Mouse (Mus musculus) erythroblast, embryonic 14.5 days (primary cell): ENCODE data around the gene Fstl1. TPM values are rescaled to one million over a fixed set of nuclear protein-coding genes. Genes with fewer than 3 reads are reported as not detected.

ENCODE experiments used
- H3K27me3 ChIP-seq: 2 replicates; pipeline ENCODE4 v1.6.1; 2012; ENCODE audit warnings: inconsistent platforms; ENCODE audit not compliant: control insufficient read depth
- H3K36me3 ChIP-seq: 2 replicates; pipeline ENCODE4 v1.6.1; 2012; ENCODE audit warnings: mild to moderate bottlenecking, inconsistent platforms; ENCODE audit not compliant: control insufficient read depth
- H3K4me1 ChIP-seq: 2 replicates; pipeline ENCODE4 v1.6.1; 2012; ENCODE audit warnings: inconsistent platforms; ENCODE audit not compliant: control insufficient read depth
- H3K4me3 ChIP-seq: replicated peaks from 2 replicates; pipeline ENCODE3; 2012; ENCODE audit warnings: moderate library complexity, mild to moderate bottlenecking, inconsistent platforms
- H3K9me3 ChIP-seq: 2 replicates; pipeline ENCODE4 v1.6.1; 2012; ENCODE audit warnings: low read length, inconsistent platforms, mixed read lengths; ENCODE audit not compliant: control insufficient read depth
- GATA1 ChIP-seq: IDR thresholded peaks from 2 replicates; pipeline ENCODE4 v1.6.1; 2012; ENCODE audit warnings: low read length, inconsistent platforms, mixed read lengths
- TAL1 ChIP-seq: IDR thresholded peaks from 3 replicates; pipeline ENCODE4 v1.6.1; 2012; ENCODE audit warnings: low read length, inconsistent platforms, mixed read lengths
- polyA plus RNA-seq: library from polyadenylated mRNA; stranded (reverse); fragments of >175 nt; gene quantifications from 2 replicates; pipeline ENCODE4 v1.2.3, GENCODE M21; 2012

Fstl1 gene
- polyA plus RNA-seq, 1 experiment = 0.01 TPM

- no peak for TF ChIP-seq GATA1
- TF ChIP-seq TAL1 = no peak
Measured at GRCm38 (mm10) chr16:37753809-37754208, 22.9 kb upstream of the Fstl1 start.

DNA sequence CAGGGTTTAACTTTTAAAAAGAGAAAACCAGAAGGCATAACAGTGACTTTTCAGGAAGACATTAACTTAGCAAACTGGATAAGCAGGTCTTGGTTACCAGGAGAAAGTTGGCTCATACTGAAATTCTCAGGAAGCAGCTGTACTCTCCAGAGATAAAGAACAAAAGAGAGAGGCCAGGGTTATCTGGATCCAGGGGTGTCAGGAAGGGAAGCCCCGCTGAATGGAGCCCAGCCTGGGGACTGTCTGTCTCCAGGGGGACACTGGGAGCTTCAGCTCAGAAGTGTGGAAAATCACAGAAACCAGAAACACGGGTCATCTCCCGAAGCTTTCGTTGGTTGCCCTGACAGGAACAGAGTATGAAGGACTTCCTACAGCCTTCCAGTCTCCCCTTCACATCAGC lies 22.2 kb upstream of the Fstl1 start:
- TF ChIP-seq GATA1 (no peak), TAL1 (no peak)
- H3K4me1 ChIP-seq = 0 out of 2 replicates have a peak, but pooled peaks cover 2% of the 10 kb centered on the region
- no peaks in the 10 kb centered on the region for H3K27me3 ChIP-seq
- no peak overlapping the region for H3K4me3 ChIP-seq
- H3K36me3 ChIP-seq = no peaks in the 10 kb centered on the region
- H3K9me3 ChIP-seq = no peaks in the 10 kb centered on the region

More at GRCm38 (mm10) chr16:37753809-37754208, 22.9 kb upstream of the Fstl1 start:
- Histone ChIP-seq H3K4me3 (no peak overlapping the region), H3K9me3 (no peaks in the 10 kb centered on the region), H3K27me3 (no peaks in the 10 kb centered on the region), H3K4me1 (0 out of 2 replicates have a peak, but pooled peaks cover 2% of the 10 kb centered on the region), H3K36me3 (no peaks in the 10 kb centered on the region)

- Histone ChIP-seq H3K4me1 (0 out of 2 replicates have a peak, but pooled peaks cover 2% of the 10 kb centered on the region), H3K4me3 (no peak overlapping the region), H3K27me3 (no peaks in the 10 kb centered on the region), H3K9me3 (no peaks in the 10 kb centered on the region), H3K36me3 (no peaks in the 10 kb centered on the region)
- TF ChIP-seq TAL1 = no peak
- TF ChIP-seq GATA1 = no peak
Measured at GRCm38 (mm10) chr16:37757223-37757622, 19.4 kb upstream of the Fstl1 start.

- Histone ChIP-seq H3K4me1 (no peaks in the 10 kb centered on the region), H3K27me3 (no peaks in the 10 kb centered on the region), H3K4me3 (no peak overlapping the region), H3K9me3 (no peaks in the 10 kb centered on the region), H3K36me3 (no peaks in the 10 kb centered on the region)
- TF ChIP-seq GATA1 (no peak), TAL1 (no peak)
Measured at GRCm38 (mm10) chr16:37763797-37764196, 12.9 kb upstream of the Fstl1 start.

- Histone ChIP-seq H3K9me3 (no peaks in the 10 kb centered on the region), H3K4me1 (no peaks in the 10 kb centered on the region; the same call in 1 of the 2 replicates), H3K36me3 (no peaks in the 10 kb centered on the region), H3K4me3 (no peak overlapping the region), H3K27me3 (peaks cover 42% of the 10 kb centered on the region)
- TF ChIP-seq GATA1 (no peak), TAL1 (no peak)
Measured at GRCm38 (mm10) chr16:37776166-37776859, 360 bp upstream of the Fstl1 start.

DNA sequence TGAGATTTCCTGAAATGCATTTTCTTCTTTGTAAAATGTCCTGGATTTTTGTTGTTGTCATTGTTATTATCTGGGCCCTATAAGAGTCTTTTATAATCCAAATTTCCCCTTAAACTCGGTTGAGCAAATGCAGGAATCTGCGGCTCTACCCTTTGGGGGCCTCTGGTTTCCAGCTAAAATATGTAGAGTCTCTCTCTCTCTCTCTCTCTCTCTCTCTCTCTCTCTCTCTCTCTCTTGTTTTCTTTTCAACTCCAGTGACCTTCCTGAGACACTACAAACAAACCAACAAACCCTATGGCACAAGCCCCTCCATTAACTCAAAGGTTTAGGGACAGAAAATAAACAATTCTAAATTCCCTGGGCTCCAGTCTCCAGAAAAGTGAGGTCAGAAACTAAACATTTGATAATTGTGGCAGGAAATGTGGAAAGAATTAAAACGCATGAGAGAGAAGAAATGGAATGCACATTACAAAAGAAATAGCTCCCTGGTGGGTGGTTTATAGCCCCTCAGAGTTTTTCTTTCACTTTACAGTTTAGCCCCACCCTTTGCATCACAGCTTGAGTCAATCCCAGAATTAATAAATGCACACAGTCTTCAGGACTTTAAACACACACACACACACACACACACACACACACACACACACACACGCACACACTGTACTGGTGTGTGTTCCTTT lies 1.3 kb downstream of the Fstl1 start:
- no peaks in the 10 kb centered on the region; the same call in 1 of the 2 replicates for H3K4me1 ChIP-seq
- TF ChIP-seq GATA1 (no peak), TAL1 (no peak)
- H3K36me3 ChIP-seq = no peaks in the 10 kb centered on the region
- H3K9me3 ChIP-seq = no peaks in the 10 kb centered on the region
- H3K27me3 ChIP-seq = peaks cover 42% of the 10 kb centered on the region
- no peak overlapping the region for H3K4me3 ChIP-seq

DNA sequence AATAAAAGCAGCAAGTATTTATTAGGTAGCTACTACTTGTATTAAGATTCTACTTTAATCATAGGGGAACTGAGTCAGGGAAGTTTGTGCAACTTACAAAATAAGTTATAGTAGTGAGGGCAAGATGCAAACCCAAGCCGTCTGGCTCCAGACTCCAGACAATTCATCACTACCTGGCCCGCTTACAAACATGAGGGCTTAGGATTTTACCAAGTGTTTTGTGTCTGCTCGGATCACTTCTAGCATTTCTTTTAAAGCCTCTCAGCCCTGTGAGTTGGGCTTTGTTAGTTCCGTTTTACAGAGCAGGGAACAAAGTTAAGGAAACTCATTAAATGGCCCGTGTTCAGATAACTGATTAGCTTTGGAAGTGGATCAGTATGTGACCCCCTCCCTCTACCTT lies 1.9 kb downstream of the Fstl1 start:
- Histone ChIP-seq H3K36me3 (no peaks in the 10 kb centered on the region), H3K4me3 (no peak overlapping the region), H3K9me3 (no peaks in the 10 kb centered on the region), H3K27me3 (peaks cover 42% of the 10 kb centered on the region), H3K4me1 (no peaks in the 10 kb centered on the region; the same call in 1 of the 2 replicates)
- TF ChIP-seq GATA1 (no peak), TAL1 (no peak)

DNA sequence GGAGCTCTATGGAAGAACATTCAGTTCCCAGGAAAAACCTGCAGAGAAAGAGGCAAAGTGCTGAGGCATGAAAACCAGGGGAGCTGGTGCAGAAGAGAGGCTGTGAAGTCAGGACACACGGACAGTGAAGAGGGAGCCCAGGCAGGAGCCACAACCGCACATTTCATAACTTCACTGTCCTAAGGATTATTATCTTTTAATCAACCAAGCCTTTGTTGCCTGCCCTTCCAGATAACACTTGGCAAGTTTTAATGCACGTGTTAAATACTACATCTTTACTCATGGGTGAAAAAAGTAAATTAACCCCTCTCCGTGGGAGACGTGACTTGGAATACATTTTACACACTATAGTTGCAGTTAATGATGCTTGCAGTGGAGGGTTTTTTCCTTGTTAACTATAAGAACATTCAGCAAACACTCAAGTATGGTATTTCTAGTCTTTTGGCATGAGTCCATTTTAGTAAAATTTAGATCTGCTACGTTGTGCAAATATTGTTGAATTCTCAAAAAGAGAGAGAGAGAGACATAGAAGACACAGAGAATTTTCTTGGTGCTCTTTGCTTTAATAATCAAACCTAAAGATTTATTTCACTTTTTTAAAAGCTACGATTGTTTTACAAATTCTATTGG lies 3.1 kb downstream of the Fstl1 start:
- Histone ChIP-seq H3K4me1 (no peaks in the 10 kb centered on the region; the same call in 1 of the 2 replicates), H3K4me3 (no peak overlapping the region), H3K9me3 (no peaks in the 10 kb centered on the region), H3K27me3 (peaks cover 39% of the 10 kb centered on the region), H3K36me3 (no peaks in the 10 kb centered on the region)
- no peak for TF ChIP-seq GATA1
- TF ChIP-seq TAL1 = no peak

DNA sequence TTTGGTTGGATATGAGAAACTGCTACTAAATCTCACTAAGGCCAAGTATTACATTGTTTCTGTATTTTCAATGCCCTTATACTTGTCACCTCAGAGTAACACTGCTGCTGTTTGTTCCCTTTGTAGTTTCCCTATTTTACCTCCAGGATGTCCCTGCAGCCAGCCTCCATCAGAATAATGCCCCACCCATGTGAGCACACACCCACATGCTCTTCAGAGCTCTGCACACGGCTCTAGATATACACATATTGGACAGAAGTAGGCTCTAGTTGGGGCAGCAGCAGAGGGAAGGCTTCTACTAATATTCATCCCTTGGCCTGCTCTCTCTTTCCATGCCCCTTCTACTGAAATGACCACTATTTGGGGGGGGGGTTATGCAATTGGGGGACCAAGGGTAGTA lies 3.7 kb downstream of the Fstl1 start:
- Histone ChIP-seq H3K4me3 (no peak overlapping the region), H3K27me3 (peaks cover 33% of the 10 kb centered on the region), H3K4me1 (no peaks in the 10 kb centered on the region; the same call in 1 of the 2 replicates), H3K9me3 (no peaks in the 10 kb centered on the region), H3K36me3 (no peaks in the 10 kb centered on the region)
- TF ChIP-seq GATA1 (no peak), TAL1 (no peak)
